Mouse (Mus musculus): ENCODE results near the gene Myo5c.
"Not testable (repeated sequence)": the region's sequence is repeated elsewhere in the genome, so short reads cannot be mapped to it uniquely, and the experiment has no call there.

Gene Myo5c

GRCm38 (mm10) chr9:75243730-75244406 is 12.0 kb downstream of the Myo5c start:
- peak; percentile 51 for DNase-seq (ENCODE audit: low spot score)

DNA sequence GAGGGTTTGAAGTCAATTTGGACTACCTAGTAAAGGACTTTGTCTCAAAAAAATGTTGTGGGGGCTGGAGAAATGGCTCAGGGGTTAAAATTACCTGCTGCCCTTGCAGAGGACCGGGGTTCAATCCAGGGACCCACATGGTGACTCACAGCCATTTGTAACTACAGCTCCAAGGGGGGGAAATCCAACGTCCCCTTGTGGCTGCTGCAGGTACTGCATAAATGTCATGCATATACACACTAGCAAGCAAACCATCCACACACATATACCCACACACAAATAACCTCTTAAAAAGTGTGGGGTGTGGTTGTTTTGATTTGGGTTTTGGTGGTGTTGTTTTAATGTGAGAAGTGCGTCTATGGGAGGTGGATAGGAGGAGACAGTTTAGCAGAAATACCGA is 12.7 kb downstream of the Myo5c start:
- no peak for DNase-seq (ENCODE audit: low spot score)

DNA sequence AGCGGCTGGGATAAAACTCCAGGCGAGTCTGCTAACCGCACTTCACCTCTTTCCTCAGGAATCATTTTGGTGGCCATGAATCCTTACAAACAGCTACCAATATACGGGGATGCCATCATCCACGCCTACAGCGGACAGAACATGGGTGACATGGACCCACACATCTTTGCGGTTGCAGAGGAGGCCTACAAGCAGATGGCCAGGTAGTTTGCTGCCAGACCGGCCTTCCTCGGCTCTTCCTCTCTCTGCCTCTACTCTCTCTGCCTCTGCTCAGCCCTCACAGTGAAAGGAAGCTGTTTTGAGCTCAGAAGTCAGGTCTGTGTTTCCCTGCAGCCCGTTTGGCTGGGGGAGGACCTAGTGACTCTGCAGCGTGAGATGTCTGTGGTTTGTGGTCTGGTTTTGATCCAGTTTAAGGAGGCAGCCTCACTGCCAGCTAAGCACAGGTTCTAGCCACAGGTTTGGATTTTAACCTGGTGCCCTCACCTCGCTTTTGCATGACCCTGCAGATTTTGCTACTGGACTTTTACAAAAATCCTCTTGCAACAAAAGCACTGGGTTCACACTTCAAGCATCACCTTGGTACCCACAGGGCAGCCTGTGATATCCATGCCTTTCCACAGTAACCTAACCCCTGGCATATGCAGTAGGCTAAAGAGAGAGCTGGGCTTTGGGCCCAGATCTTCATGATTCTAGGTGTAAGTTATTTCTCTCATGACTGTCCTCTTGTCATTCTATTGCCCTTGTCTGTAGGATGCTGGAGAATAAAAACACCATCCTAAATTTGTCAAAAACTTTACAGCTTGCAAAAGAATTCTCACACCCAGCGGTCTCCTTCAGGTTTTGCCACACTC is 14.5 kb downstream of the Myo5c start:
- no peak for DNase-seq (ENCODE audit: low spot score)

DNA sequence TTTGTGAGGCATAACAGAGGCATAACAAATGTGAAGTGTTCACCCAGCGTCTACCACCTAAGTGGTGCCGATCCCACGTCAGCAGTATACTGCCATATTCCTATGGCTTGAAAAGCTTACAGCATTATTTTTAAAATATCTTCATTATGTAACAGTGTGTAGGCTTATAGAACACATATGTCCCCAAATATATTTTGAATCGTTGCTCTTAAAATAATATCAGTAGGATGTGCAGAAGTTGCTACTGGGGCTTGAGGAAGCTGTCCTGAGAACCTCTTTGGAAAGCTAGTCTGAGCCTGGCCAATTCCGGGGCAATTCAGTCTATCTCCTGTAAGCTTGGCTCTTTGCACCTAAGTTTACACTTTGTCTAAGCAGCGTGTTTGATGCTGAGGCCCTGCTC is 16.1 kb downstream of the Myo5c start:
- no peak for DNase-seq (ENCODE audit: low spot score)

DNA sequence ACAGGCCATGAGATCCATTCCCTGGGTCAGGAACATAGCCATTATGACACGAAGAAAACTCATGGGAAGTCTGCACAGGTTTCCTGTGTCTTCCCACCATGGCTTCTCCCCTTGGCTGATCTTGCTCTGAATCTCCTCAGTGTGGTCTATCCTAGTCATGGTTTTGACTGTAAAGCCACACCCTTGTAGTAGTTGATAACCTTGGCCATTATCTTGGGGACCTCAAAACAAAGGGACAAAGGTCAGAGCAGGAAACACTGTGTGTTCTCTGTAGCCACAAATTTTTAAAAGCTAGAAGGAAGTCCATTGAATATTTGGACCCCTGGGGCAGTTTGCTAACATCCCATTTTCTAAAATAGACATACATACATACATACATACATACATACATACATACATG is 16.5 kb downstream of the Myo5c start:
- no peak for DNase-seq (ENCODE audit: low spot score)

- DNase-seq (ENCODE audit: low spot score): no peak
Measured at GRCm38 (mm10) chr9:75248874-75249273, 17.1 kb downstream of the Myo5c start.

- DNase-seq (ENCODE audit: low spot score): not testable (repeated sequence)
Measured at GRCm38 (mm10) chr9:75253158-75253557, 21.3 kb downstream of the Myo5c start.

DNA sequence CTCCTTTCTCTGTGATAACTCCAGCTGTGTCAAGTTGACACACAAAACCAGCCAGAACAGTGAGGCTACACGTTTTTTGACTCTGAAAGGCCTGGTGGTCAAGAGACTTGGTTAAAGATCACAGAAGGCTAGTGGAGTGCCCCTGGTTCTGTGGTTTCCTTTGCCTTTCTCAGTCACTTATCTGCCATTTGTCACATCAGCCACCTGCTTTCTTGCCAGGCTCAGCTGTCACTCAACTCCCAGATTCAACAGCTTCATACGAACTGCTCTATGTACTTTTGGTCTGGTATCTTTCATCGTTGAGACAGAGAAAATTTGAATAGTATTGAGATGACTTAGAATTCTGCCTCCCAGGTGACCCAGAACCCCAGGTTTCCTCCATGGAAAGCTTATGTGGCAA is 21.9 kb downstream of the Myo5c start:
- no peak for DNase-seq (ENCODE audit: low spot score)

GRCm38 (mm10) chr9:75254196-75254955 is 22.6 kb downstream of the Myo5c start:
- DNase-seq (ENCODE audit: low spot score): no peak

- no peak for DNase-seq (ENCODE audit: low spot score)
Measured at GRCm38 (mm10) chr9:75255820-75256545, 24.2 kb downstream of the Myo5c start.

GRCm38 (mm10) chr9:75258792-75259191 is 27.0 kb downstream of the Myo5c start:
- DNase-seq (ENCODE audit: low spot score): no peak

- DNase-seq (ENCODE audit: low spot score): no peak
Measured at GRCm38 (mm10) chr9:75259656-75260055, 27.8 kb downstream of the Myo5c start.

DNA sequence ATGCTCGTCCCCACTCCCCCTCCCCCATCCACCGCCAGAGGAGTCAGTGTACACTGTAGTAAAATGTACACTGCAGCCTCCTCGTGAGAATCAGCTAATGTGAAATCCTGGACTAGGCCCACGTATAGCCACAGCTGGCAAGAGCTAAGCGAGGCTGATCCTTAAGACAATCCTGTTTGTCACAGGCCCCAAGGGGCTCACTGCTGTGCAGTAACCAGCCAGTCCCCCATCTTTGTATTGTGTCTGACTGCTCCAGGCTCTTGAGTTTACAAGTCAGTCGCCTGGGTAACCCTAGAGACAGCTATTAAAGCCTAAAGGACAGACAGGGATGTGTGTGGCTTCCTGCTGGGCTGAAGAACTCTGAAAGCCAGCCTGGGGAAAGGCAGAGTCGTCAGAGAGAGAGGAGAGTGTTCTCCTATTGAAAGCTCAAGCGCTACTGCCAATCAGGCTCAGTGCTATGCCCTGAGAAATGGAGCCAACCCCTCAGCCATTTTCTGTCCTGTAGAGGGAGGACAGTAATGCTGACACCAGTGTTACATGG is 29.6 kb downstream of the Myo5c start:
- peak; percentile 60 for DNase-seq (ENCODE audit: low spot score)

DNA sequence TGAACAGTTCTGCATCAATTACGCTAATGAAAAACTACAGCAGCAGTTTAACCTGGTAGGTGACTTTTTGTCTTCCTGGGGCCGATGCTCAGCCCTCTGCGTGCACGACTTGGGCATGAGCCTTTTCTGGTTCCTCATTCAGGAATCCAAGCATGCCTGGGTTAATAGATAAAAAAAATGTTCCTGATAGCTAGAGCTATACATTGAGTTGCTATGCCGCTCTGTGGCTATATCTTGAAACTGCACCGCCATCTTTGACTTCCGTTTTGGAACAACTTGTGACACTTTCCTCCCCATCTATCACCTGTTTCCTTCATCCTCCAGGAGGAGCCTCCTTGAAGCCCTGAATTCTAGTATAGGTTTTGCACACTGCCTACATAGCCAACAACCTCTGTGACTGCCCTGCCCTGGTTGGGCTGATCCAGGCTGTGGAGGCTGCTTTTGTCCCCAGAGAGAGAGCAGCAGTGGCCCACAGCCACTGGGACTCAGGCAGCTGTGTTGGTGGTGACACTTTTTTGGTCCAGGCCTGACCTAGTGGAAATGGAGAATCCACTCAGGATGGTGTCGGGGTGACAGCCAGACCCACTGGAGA is 30.5 kb downstream of the Myo5c start:
- DNase-seq (ENCODE audit: low spot score): peak; percentile 33

- no peak for DNase-seq (ENCODE audit: low spot score)
Measured at GRCm38 (mm10) chr9:75264008-75264718, 32.3 kb downstream of the Myo5c start.

DNA sequence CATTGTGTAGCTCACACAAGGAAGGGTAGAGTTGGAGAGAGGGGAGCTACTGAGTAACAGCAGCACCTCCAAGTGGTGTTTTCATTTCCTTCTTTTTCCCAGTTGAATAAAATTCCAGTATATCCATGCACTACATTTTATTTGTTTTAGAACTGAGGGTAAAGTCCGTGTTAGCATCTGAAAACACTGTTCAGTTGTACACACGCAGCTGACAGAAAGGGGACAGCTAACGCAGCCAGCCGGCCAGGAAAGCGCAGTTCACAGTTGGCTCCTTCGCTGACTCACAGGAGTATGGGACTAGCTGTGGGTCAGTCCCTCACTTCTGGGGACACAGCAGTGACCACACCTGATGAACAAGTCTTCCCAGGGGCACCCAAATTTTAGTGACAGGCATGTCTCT is 35.3 kb downstream of the Myo5c start:
- DNase-seq (ENCODE audit: low spot score): no peak

DNA sequence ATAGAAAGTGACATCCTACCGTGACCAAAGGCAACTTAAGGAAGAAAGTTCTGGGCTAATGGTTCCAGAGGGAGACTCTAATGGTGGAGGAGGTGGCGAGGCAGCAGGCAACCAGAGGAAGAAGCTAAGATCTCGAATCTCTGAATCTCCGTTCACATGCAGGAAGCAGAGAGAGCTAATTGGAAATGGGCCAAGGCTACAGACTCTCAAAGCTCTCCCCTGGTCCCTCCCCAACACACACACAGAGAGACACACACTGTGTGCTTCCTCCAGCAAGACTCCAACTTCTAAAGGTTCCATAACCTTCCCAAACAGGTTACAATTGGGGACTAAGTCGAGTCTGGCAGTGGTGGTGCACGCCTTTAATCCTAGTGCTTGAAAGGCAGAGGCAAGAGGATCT is 38.6 kb downstream of the Myo5c start:
- DNase-seq (ENCODE audit: low spot score): no peak

- no peak for DNase-seq (ENCODE audit: low spot score)
Measured at GRCm38 (mm10) chr9:75271539-75271938, 39.7 kb downstream of the Myo5c start.

DNA sequence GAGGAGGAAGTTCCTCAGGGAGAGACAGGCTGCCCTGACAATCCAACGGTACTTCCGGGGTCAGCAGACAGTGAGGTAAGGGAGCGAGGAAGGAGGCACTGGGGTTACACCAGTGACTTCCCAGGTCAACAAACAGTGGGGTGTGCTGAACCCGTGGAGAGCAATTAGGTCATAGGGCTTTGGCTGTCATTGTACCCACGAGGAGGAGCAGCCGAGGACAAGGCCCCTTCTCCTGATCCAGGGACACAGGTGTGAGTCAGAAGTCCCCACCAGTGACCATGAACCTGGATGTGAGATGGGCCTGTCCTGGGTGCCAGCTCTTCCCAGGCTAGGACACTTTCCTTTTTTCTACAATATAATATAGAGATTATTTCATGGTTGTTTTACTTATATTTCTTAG is 41.8 kb downstream of the Myo5c start:
- DNase-seq (ENCODE audit: low spot score): no peak

DNA sequence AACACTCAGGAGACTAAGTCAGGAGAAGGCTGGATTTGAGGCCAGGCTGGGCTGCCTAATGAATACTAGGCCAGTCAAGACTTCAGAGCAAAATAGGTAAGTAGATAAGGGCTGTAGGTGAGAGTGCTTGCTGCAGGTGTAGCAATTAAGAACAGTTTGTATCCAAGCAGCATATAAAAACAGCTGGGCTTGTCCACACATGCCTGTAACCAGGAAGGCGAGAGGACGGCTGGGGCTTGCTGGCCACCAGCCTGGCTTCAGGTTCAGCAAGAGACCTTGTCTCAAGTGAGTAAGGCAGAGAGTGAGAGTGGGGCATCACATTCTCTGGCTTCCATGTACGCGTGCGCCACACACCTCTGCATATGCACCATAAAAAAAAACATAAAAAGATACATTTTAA is 42.7 kb downstream of the Myo5c start:
- DNase-seq (ENCODE audit: low spot score): no peak

DNA sequence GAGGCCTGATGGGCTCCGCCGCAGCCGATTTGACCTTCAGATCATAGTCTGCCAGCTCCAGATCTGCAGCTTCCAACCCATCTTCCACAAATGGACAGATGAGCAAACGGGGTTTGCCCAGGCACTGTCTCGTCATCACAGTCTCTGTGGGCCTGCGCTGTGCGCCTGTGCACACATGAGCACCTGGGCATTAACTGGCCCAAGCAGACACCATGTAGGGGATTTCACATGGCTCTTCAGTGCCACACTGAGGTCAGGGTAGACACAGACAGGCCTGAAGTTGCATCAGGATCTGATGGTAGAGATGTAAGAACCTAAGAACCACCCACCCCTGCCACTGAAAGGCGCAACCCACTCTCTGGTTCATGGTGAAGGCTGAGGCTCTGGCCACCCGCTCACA is 43.2 kb downstream of the Myo5c start:
- no peak for DNase-seq (ENCODE audit: low spot score)
